Mouse (Mus musculus): Measurements from ENCODE around the gene Rundc3b.

Gene Rundc3b

DNA sequence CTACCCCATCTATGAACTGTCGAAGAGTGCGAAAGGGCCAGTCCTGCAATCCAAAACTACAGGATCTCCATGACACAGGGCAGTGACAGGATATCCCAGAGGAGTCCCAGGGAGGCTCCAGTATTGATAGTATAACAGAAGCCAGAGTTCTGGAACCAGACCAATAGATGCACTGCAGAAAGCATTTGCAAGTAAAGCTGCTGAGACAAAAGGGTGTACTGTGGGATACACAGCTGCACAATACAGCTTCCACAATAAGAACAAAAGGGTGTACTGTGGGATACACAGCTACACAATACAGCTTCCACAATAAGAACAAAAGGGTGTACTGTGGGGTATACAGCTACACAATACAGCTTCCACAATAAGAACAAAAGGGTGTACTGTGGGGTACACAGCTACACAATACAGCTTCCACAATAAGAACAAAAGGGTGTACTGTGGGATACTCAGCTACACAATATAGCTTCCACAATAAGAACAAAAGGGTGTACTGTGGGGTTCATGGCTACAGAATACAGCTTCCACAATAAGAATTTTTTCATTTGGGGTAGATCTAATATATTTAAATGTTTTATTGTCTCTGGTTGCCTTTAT is 134.0 kb downstream of the Rundc3b start:
- no peak for DNase-seq (ENCODE audit: low read depth, low spot score)

DNA sequence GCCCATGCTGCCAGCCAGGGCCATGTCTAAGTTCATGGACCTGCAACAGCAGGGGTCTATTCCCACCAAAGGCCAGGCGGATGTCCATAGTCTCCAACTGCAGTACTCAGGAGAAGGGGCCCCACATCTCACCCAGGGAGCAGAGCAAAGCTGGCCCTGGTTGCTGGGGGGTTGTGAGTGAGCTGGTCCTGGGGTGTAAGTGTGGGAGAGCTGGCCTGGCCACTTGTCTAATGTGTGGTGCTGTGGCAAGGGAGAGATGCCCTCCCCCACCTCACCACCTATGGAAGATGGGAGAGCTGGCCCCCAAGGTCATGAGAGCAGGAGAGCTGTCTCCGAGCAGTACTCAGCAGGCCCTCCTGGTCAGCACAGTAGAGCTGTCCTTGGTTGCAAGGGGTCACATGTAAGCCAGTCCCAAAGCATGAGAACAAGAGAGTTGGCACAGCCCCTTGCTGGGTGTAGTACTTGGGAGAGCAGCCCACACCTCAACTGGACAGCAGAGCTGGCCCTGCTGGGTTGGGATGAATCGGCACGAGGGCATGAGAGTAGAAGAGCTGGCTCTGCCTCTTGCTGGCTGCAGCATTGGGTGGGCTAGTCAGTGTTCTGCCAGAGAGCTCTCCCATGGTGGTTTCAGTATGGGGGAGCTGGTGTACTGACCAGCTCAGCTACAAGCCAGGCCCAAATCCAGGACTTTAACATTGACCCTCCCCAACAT is 134.6 kb downstream of the Rundc3b start:
- no peak for DNase-seq (ENCODE audit: low read depth, low spot score)

- no peak for DNase-seq (ENCODE audit: low read depth, low spot score)
These were observed 166.2 kb downstream of the Rundc3b start for GRCm38 (mm10) chr5:8456561-8456960.

GRCm38 (mm10) chr5:8455565-8455964 is 167.2 kb downstream of the Rundc3b start:
- no peak for DNase-seq (ENCODE audit: low read depth, low spot score)
